Mouse (Mus musculus) erythroblast, embryonic 14.5 days (primary cell): ENCODE measurements at regions not wholly inside any gene's neighbourhood (a gene's known extent, or its start where the extent isn't known, plus 50 kb on each side); places are given as distances from the start of the nearest gene placed in this dataset.

Source experiments
- GATA1 ChIP-seq: IDR thresholded peaks from 2 replicates; pipeline ENCODE4 v1.6.1; 2012; ENCODE audit warnings: low read length, inconsistent platforms, mixed read lengths
- TAL1 ChIP-seq: IDR thresholded peaks from 3 replicates; pipeline ENCODE4 v1.6.1; 2012; ENCODE audit warnings: low read length, inconsistent platforms, mixed read lengths

DNA sequence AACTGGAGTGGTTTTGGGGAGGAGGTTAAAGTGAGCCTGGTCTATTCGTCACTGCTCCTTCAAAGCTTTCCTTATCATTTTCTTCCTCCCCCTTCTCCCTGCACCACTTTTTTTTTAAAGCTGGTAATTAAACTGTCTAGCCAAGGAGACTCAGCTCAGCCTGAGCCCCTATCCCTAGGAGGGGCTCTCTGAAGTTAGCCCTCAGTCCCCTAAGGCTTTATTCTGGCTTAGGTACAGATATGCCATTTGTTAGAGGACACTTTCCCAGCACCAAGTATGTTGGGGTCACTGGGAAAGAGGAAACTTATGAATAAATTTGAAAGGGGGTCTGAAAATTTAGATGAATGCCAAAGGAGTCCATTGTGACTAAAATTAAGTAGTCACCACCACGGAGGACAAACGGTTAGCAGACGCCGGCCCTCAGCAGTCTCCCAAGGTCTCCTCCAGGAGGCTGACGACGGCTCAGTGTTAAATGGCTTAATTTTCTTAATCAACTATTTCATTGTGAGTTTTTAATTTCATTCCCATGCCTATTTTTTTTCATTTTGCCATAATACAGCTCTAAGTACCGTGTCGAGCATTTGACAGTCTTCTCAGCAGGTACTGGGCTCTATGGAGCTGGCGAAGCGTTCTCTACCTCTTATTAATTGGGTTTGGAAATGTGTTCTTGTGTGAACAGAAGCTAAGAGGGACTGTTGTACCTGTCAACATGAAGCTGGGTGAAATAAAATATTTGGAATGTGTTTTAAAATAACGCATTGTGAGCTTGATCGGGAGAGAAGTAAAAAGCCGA lies 370.6 kb upstream of the Cited2 start:
- TF ChIP-seq GATA1 (no peak), TAL1 (no peak)
